Mouse (Mus musculus) lung, postnatal 36 days (tissue): ENCODE measurements around the gene Map2k5.
A peak's percentile ranks its signal among the peaks of the same experiment; 100 is the strongest.

Experiments
- DNase-seq: peaks from one replicate; pipeline ENCODE4 v3.0.0; 2022; ENCODE audit warnings: mixed read lengths

Gene Map2k5

DNA sequence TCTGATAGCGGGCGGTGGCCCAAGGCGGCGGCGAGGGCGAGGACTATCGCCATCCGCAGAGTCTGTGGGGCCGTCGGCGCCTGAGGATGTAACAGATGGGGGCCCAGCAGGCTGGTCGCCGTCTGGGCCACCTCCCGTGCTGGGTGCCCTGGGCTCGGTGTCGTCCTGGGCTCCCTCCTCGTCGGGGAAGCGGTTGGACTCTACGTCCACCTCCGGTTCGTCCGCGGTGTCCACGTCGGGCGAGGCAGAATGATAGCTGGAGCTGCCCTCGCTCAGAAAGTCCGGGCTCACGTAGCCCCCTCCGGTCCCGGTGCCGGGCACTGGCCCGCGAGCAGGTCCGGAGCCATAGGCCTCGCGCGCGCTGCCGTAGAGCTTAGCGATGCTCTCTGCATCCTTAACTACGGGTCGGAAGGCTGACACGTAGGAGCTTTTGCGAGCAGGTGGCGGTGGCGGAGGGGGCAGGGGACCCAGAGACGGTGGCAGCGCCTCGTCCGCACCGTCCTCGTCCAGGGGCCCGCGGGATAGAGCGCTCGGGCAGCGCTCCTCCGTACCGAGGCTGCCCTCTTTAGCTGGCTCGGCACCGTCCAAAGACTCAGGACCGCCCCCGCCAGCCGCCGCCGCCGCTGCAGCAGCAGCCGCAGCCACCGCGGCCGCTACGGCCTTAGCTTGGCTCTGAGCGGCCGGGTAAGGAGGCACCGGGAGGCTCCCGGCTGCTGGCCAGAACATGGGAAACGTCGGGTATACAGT, 233.0 kb downstream of the Map2k5 start:
- no peak for DNase-seq

DNA sequence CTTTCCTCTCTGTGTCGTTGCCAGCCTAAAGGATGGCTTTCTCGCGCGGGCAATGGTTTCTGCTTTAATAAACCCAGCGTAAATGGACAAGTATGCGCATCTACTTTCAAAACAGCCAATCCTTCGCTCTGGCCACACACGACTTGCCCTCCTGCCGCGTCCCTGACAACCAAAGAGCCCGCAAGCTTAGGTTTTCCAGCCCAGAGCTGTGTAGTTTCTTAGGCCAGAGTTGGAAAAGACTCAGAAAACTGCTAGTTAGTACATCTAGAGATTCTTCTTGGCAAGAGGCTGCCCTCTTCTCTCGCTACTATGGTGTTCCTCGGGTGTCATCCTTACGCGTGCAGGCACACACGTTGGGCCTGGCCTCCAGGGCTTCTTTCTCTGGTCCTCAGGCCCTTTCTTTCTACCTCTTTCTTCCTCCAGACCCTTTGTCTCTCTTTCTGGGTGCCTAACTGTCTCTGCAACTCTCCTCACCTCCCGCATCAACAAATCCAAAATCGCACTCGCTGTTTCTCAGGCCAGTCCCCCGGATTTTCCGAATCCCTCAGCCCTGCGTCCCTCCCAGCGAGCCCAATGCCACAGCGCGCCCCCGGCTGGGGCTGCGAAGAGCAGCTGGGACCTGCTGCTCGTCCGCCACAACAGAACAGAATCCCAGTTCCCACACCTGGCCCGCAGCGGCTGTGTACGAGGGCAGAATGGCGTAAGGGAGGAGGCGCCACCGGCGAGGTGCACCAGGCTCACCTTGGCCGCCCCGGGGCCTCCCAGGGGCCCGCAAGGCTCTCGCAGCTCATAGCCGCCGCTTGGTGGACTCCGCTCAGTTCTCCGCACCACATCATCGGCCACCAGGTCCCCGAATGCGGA, 233.8 kb downstream of the Map2k5 start:
- no peak for DNase-seq

- DNase-seq: no peak
These were observed 234.5 kb downstream of the Map2k5 start for GRCm38 (mm10) chr9:63143227-63143626.

GRCm38 (mm10) chr9:63142335-63143036, 235.2 kb downstream of the Map2k5 start:
- no peak for DNase-seq

GRCm38 (mm10) chr9:63141641-63142334, 235.9 kb downstream of the Map2k5 start:
- DNase-seq: no peak

DNA sequence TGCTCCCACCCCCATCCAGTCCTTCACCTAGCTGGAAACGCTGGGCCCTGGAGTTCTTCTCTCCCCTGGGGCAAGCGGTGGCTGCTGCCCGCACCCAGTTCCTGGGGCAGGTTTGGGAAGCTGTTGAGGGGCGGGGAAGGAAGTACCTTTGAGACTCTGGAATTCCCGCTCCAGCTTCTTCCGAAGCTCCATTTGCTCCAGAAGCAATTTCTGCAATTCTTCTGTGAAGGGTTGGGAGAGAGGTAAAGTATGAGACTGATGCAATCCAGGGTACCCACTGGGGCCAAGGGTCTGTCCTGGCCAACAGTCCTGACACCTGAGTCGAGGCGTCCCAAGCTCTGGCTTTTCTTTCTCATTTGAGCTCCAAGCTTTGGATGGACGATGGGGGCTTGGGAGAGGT, 237.5 kb downstream of the Map2k5 start:
- DNase-seq: no peak

DNA sequence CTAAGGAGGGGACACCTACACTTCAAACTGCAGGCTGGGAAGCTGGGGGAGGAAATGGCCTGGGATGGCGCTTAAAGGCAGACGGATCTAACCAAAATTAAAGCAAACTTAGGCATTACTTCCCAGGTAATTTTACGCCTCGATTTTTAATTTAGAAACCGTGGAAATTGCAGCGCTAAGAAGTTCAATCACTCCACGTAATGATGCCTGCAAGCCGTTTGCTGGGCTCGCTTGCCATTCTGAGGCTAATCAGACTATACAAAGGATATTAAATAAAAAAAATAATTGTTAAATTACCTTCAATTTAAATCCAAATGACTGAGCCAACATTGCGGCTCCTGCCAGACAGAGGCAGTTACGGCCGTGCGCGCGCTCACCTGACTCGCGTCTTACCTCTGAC, 238.0 kb downstream of the Map2k5 start:
- DNase-seq: no peak

DNA sequence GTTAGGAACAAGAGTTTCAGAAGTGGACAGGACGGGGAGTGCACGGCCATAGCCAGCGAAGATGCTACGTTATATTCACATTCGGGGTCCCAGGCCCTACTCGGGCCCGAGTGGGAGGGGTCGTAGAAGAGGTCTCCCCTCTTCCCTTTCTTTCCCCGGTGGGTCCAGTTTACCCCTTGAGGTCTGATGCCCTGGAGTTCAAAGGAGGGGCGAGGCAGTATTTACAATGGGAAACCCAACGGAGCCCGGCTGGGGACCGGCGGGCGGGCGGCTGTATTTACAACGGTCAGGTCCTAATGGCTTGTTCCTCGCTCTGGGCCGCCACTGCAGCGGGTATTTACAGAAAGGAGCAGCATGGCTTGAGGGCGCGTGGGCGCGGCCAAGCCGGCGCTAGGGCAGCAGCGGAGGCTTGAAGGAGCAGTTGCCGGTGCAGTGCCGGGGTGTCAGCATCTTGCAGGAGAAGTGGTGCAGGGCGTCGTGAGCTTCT, 239.2 kb downstream of the Map2k5 start:
- DNase-seq: peak; percentile 18

GRCm38 (mm10) chr9:63137615-63137915, 240.1 kb downstream of the Map2k5 start:
- DNase-seq: no peak

DNA sequence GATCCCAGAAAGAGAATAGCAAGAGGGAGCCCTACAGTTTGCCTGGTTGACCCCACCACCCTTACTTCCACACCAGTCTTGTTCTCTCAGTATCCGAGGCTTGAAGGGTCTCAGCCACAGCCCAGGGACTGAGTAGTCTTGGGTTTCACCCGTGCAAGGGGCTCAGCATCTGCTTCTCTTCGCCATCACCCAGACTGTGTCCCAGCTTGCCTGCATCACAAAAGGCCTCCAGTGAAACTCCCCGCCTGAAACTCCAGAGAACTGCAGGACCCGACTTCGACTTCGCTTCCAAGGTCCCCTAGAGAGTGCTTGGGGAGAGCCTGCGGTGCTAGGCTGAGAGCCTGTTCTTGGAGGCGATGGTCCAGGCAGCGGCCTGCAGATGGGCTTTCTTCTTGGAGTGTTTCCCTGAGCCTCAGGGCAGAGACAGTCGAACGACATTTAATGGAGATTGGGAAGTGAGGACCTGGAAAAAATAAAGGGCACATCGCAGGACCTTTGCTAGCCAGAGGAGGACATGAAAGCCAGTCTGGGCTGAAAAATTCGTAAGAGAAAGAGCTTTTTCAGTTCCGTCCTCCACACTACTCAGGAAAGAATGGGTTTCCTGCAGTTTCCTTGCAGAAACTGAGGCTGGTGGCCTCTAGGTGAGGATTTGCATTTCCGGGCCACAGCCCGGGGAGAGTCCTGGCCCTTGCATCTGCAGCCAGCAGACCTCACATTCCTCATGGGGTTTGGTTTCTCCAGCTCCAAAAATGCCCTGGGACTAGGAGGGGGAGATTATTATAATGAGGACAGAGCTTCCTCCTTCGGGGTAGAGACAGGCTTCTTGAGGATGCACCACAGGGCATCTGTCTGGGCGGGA, 240.7 kb downstream of the Map2k5 start:
- DNase-seq: no peak

DNA sequence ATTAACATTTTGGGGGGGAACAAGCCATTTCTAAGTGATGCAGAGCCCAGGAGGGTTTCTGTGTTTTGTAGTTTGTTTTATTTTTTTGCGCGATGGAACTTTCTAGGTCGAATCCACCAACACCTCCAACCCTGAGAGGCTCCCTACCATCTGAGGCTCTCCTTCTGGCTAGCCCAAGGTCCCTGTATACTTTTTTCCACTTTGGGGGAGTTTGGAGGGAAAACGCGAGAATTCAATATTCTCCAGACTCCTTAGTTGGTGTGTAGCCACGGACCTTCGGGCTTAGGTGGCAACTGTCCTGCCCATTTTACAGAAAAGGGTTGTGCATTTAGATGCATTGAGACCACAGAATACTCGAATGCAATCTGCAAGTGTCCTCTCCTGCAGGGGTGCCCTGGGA, 241.5 kb downstream of the Map2k5 start:
- DNase-seq: no peak

DNA sequence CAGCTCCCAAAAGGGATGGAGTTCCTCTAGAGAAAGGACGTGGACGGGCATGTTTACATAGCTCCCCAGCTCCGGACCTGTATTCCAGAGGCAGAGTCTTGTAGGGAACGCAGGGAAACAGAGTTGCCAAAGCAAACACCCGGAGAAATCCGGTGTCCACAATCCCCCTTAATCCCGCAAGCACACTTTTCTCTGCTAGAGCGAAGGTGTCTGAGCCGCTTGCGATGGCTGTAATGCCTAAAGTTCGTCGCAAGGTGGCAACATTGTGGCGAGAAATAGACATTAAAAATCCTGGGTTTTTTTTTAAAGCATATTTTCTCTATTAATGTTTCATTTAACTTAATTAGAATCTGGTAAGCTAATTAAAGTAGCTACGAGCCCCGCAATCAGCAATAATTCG, 241.9 kb downstream of the Map2k5 start:
- DNase-seq: peak; percentile 69

- DNase-seq: no peak
These were observed 242.3 kb downstream of the Map2k5 start for GRCm38 (mm10) chr9:63135356-63135755.

GRCm38 (mm10) chr9:63133659-63134058, 244.0 kb downstream of the Map2k5 start:
- no peak for DNase-seq

DNA sequence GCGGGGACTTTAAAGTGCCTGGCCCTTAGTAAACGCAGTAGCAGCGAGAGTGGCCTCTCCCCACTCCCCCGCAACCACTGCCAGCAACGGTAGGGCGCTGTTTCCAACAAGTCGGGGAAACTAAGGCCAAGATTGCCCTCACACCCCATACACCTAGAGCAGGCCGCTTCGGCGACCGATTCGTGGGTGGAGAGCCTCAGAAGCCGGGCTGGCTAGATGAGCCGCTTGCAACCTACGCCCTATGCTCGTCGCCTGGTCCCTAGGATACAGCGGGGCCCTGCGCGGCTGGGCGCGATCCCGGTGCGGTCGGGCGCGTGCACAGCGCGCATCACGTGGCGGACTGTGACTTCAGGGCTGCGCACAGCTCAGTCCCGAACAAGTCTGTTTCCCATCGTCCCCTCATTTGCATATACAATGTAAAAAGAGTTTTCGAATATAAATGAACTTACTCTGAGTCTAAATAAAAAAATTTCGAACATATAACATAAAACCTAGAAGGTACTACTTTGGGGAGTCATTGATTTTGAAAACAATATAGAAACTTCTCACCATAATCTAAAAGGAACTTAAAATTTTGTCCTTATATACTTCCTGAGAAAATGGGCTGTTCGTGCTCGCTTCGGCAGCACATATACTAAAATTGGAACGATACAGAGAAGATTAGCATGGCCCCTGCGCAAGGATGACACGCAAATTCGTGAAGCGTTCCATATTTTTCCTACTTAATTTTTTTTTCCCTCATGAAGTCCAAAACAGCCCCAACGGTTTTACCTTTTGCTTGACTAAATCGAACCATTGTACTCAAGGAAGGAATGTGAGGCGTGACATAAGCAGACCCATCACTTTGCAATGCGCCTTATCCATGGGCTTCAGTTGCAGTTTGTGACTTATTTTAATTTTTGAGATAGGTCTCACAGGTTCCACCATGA, 244.8 kb downstream of the Map2k5 start:
- peak; percentile 96 for DNase-seq

DNA sequence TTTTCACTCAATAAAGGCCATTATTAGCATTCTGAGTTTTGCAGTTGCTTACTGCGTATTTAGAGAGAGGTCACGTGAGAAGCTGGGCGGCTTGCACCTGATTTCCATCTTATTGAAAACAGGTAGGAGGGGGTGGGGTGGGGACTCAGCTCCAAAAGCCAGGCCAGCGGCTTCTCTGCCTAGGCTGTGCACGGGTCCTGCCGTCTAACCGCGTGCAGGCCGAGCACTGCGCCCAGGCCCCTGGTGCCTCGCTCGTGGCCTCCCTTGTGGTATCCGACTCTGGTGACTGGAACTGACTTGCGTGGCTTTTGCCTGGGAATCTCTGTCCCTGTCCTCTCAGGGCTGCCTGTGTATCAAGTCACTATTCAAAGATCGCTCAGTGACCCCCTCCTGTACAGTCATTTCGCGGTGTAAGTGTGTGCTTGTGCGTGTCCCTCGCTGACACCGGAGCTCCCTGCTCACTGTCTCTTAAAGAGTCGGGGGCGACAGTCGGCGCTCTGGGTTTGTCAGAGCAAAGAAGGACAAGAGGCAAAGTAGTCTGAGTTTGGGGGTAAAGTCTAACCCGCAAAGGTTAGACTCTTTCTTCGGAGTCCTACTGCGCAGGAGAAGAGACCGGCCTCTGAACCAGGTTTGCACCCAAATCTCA, 245.6 kb downstream of the Map2k5 start:
- DNase-seq: peak; percentile 39

DNA sequence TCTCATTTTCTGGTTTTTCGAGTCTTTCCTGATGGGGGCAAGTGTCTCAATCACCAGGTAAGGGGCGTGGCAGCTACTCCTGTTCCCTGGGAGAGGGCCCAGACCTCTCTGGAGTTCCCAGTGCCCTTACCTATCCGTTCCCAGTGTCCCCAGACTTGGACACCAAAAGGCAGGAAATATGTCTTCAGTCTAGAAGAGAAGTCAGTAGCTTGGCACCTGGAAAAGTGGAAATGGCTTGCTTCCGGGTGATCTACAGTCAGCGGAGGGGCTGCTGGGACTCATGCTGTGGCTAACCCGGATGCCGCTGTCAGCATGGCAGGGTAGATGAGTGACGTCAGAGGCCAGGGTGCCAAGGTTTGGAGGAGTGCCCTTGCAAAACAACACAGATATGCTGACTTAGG, 248.1 kb downstream of the Map2k5 start:
- DNase-seq: peak; percentile 82

DNA sequence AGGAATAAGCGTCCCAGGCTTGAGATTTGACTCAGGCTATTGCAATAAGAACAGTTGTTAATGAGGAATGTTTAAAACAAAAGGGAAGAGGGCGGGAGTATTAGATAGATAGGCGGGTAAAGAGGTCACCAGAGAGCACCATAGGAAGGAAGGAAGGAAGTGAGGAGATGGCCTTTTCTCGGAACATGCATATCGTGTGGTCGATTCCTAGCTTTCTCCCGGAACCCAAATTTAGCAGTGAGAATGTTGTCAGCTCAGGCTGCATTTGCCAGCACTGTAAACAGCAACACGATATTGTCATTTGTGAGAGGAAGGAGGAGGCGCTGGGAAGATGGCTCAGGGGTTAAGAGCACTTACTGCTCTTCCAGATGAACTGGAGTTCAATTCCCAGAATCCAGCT, 253.2 kb downstream of the Map2k5 start:
- DNase-seq: peak; percentile 9

- peak; percentile 92 for DNase-seq
These were observed 254.0 kb downstream of the Map2k5 start for GRCm38 (mm10) chr9:63123451-63124438.
